32 mouse cellular contexts compared by ENCODE assay signal in genomic region chr9:14116097-14116840, GRCm38 (mm10).
"Had no signal": no experiment of that assay in that cellular context is flagged by ENCODE, and none has a peak within 500 bp of the region (broad histone marks: within the 10 kb centered on the region; RNA-seq: fewer than 3 reads in every experiment).

No protein-coding gene starts in this region.

- H3K4me1 ChIP-seq: limb, embryonic 10.5 days; limb, embryonic 12.5 days; limb, embryonic 13.5 days; limb, embryonic 15.5 days; liver, embryonic 12.5 days; liver, embryonic 13.5 days; liver, embryonic 15.5 days; midbrain, embryonic 12.5 days; midbrain, embryonic 15.5 days; neural tube, embryonic 12.5 days had no signal

- H3K9me3 ChIP-seq: limb, embryonic 10.5 days; limb, embryonic 12.5 days; limb, embryonic 13.5 days; limb, embryonic 15.5 days; liver, embryonic 12.5 days; liver, embryonic 13.5 days; liver, embryonic 15.5 days; lung, embryonic 15.5 days; midbrain, embryonic 10.5 days; midbrain, embryonic 12.5 days; midbrain, embryonic 13.5 days; midbrain, embryonic 15.5 days; neural tube, embryonic 12.5 days had no signal

- H3K27me3 ChIP-seq: limb, embryonic 12.5 days; limb, embryonic 13.5 days; limb, embryonic 15.5 days; liver, embryonic 12.5 days; liver, embryonic 13.5 days; liver, embryonic 15.5 days; lung, embryonic 15.5 days; midbrain, embryonic 12.5 days; midbrain, embryonic 13.5 days; midbrain, embryonic 15.5 days; neural tube, embryonic 12.5 days had no signal

- H3K27ac ChIP-seq: limb, embryonic 10.5 days; limb, embryonic 12.5 days; limb, embryonic 13.5 days; limb, embryonic 15.5 days; liver, embryonic 12.5 days; liver, embryonic 13.5 days; liver, embryonic 14.5 days; liver, embryonic 15.5 days; lung, embryonic 15.5 days; macrophage; midbrain, embryonic 10.5 days; midbrain, embryonic 12.5 days; midbrain, embryonic 13.5 days; midbrain, embryonic 15.5 days; neural tube, embryonic 12.5 days had no signal

- DNase-seq: left cerebral cortex, postnatal 4 days; liver; liver, embryonic 13.5 days; liver, postnatal 0 days; lung, adult 18-20 months; lung, adult 2 months; lung, embryonic 14.5 days; lung, postnatal 10 days; lung, postnatal 14 days; lung, postnatal 36 days; lung, postnatal 4 days; midbrain, embryonic 14.5 days had no signal

- H3K4me3 ChIP-seq: limb, embryonic 10.5 days; limb, embryonic 12.5 days; limb, embryonic 13.5 days; limb, embryonic 15.5 days; liver, embryonic 12.5 days; liver, embryonic 13.5 days; liver, embryonic 15.5 days; lung, embryonic 15.5 days; megakaryocyte, embryonic 14.5 days; midbrain, embryonic 10.5 days; midbrain, embryonic 12.5 days; midbrain, embryonic 13.5 days; midbrain, embryonic 15.5 days; myocyte; neural tube, embryonic 12.5 days had no signal

- H3K4me2 ChIP-seq: limb, embryonic 12.5 days; limb, embryonic 13.5 days; limb, embryonic 15.5 days; liver, embryonic 11.5 days; liver, embryonic 12.5 days; liver, embryonic 13.5 days; liver, embryonic 15.5 days; lung, embryonic 14.5 days; lung, embryonic 15.5 days; midbrain, embryonic 11.5 days; midbrain, embryonic 12.5 days; midbrain, embryonic 13.5 days; midbrain, embryonic 15.5 days; neural tube, embryonic 12.5 days had no signal

- ATAC-seq: liver, embryonic 12.5 days; liver, postnatal 0 days; lung, postnatal 0 days; midbrain, embryonic 13.5 days; midbrain, embryonic 15.5 days; midbrain, embryonic 16.5 days had no signal

- H3K36me3 ChIP-seq: limb, embryonic 10.5 days; limb, embryonic 12.5 days; limb, embryonic 13.5 days; limb, embryonic 15.5 days; liver, embryonic 12.5 days; liver, embryonic 13.5 days; liver, embryonic 15.5 days; lung, embryonic 15.5 days; midbrain, embryonic 10.5 days; midbrain, embryonic 12.5 days; midbrain, embryonic 13.5 days; midbrain, embryonic 15.5 days; neural tube, embryonic 12.5 days had no signal

- H3K9ac ChIP-seq: limb, embryonic 12.5 days; limb, embryonic 13.5 days; limb, embryonic 15.5 days; liver, embryonic 12.5 days; liver, embryonic 13.5 days; liver, embryonic 14.5 days; liver, embryonic 15.5 days; liver, postnatal 0 days; lung, embryonic 14.5 days; lung, embryonic 15.5 days; midbrain, embryonic 12.5 days; midbrain, embryonic 13.5 days; midbrain, embryonic 15.5 days; neural tube, embryonic 12.5 days had no signal
